Mouse (Mus musculus): ENCODE results near the gene Vmn1r33.
"Not testable (repeated sequence)": the region's sequence is repeated elsewhere in the genome, so short reads cannot be mapped to it uniquely, and the experiment has no call there.

The Vmn1r33 gene

GRCm38 (mm10) chr6:66618182-66618581, at the start of gene Vmn1r33:
Gene Vmn1r33, minus strand, starts transcription at chr6:66618282.
- DNase-seq = not testable (repeated sequence)

- no peak for DNase-seq
Measured at GRCm38 (mm10) chr6:66643779-66644178, 25.7 kb upstream of the Vmn1r33 start, which contains the start of gene Vmn1r34. Gene Vmn1r34, minus strand, starts transcription at chr6:66643879.

- no peak for DNase-seq
Measured at GRCm38 (mm10) chr6:66595804-66596203, 22.3 kb downstream of the Vmn1r33 start.

Measured in cerebellum, adult 9-11 months (tissue).